Mouse (Mus musculus): Measurements from ENCODE around the gene Zfp715.
A peak's percentile ranks its signal among the peaks of the same experiment; 100 is the strongest.

The Zfp715 gene

GRCm38 (mm10) chr7:43313013-43313428 lies at the start of gene Zfp715:
TSS of gene Zfp715 (minus strand) at chr7:43313294.
- peak; percentile 97 for DNase-seq (ENCODE audit: low read depth)

- DNase-seq (ENCODE audit: low read depth): peak; percentile 35
Observed at GRCm38 (mm10) chr7:43362021-43362420, 48.9 kb upstream of the Zfp715 start.

- no peak for DNase-seq (ENCODE audit: low read depth)
Observed at GRCm38 (mm10) chr7:43361442-43361841, 48.3 kb upstream of the Zfp715 start.

GRCm38 (mm10) chr7:43358556-43358955 lies 45.5 kb upstream of the Zfp715 start:
- no peak for DNase-seq (ENCODE audit: low read depth)

DNA sequence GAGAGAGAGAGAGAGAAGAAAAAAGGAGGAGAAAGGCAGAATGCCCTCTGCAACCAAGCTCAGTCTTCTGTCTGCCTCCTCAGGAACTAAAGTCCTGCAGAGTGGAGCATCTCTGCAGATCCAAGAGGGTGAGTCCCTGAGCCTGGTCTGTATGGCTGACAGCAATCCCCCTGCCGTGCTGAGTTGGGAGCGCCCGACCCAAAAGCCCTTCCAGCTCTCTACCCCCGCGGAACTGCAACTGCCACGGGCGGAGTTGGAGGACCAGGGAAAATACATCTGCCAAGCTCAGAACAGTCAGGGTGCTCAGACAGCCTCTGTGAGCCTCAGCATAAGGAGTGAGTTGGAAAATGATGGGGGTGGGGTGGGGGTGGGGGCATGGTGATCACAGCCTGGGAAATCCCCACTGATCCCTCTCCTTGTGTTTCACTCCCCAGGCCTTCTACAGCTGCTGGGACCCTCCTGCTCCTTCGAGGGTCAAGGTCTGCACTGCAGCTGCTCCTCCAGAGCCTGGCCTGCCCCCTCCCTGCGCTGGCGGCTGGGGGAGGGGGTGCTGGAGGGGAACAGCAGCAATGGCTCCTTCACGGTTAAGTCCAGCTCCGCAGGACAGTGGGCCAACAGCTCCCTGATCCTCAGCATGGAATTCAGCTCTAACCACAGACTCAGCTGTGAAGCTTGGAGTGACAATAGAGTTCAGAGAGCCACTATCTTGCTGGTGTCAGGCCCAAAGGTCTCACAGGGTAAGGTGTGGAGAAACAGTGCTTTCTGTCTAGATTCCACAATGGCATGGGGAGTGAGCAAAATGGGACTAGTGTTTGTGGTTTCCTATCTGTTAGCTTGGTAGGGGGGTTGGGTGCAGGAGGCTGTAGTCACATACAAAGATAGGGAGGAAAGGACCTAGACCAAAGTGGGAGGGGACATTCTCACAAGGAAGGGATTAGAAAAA lies 42.1 kb upstream of the Zfp715 start:
- peak; percentile 16 for DNase-seq (ENCODE audit: low read depth)

GRCm38 (mm10) chr7:43353758-43354157 lies 40.7 kb upstream of the Zfp715 start:
- no peak for DNase-seq (ENCODE audit: low read depth)

DNA sequence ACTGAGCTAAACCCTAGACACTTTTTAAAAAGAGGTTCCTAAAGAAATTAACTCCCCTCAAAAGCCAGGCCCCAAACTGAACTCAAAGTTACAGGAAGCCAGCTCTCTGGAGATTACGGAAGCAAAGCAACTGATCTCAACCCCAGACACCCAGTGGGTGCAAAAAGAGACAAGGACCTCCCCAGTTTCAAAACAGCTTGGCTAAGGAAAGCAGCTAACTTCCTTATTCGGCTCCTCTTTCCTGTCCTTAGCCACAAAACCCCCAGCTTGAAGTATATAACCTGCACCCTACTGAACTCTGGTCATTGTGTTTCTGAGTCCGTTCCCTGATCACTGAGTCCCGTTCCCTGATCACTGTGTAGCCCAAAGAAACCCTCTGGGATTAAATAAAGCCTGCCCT lies 40.0 kb upstream of the Zfp715 start:
- peak; percentile 88 for DNase-seq (ENCODE audit: low read depth)

DNA sequence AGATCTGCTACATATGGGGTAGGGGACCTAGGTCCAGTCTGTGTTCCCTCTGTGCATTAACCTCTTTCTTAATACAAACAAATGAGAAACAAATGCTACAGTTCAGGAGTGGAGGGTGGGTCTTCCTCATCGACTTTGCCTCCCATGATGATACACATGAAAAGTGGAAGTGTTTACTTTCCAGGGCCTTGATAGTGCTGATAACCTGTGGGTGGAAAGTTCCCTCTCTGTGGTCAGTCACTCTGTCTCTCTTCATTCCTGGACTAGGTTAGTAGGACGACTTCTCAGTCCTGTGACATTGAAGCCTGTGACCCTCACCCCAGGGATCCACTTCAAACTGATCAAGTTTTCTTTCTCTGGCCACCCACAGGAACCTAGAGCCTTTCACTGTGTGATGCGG lies 38.1 kb upstream of the Zfp715 start, which contains the start of gene Siglecf:
Siglecf (plus strand) TSS at position 188 of the 400 bp plus-strand sequence.
- peak; percentile 47 for DNase-seq (ENCODE audit: low read depth)

DNA sequence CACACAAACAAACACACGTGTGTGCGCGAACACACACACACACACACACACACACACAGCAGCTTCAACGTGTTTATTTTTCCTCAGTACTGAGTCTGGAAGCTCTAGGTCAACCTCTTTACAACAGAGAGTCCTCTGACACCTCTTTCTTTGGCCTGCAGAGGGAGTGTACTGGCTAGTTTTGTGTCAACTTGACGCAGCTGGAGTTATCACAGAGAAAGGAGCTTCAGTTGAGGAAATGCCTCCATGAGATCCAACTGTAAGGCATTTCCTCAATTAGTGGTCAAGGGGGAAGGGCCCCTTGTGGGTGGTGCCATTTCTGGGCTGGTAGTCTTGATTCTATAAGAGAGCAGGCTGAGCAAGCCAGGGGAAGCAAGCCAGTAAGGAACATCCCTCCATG lies 36.5 kb upstream of the Zfp715 start:
- peak; percentile 78 for DNase-seq (ENCODE audit: low read depth)

DNA sequence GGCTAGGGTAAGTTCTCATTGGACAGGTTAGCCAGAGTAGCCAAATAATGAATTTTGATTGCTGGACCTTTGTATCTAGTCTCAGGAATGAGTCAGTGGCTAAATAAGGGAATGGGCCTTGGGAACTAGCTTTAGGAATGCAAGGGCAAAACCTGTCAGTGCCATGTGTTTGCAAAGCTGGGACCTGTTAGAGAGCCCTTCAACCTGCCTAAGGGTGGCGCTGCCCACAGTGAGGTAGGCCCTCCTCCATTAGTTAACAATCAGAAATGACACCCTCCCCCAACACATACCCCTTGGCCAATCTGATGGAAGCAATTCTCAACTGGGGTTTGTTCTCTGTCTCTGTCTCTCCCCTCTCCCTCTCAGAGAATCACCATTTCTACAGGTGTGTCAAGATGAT lies 33.5 kb upstream of the Zfp715 start:
- no peak for DNase-seq (ENCODE audit: low read depth)

DNA sequence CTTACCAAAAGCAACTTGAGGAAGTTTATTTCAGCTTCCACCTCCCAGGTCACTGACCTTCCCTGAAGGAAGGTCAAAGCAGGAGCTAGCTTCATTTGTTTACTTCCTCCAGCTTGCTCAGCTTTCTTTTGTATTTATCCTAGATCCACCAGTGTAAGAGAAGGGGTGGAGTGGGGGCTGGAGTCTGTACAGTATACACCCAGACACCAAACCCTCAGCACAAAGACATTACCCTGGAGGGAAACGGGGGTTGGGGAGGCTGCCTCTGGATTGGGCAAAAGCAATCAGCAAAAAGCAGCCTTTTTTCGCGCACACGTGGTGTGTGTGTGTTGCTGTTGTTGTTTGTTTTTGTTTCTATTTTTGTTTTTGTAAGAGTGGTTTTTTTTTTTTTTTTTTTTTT lies 33.1 kb upstream of the Zfp715 start:
- DNase-seq (ENCODE audit: low read depth): no peak

GRCm38 (mm10) chr7:43344491-43344890 lies 31.4 kb upstream of the Zfp715 start:
- no peak for DNase-seq (ENCODE audit: low read depth)

- DNase-seq (ENCODE audit: low read depth): no peak
Observed at GRCm38 (mm10) chr7:43344020-43344419, 30.9 kb upstream of the Zfp715 start.

- peak; percentile 53 for DNase-seq (ENCODE audit: low read depth)
Observed at GRCm38 (mm10) chr7:43343191-43343590, 30.1 kb upstream of the Zfp715 start.

- no peak for DNase-seq (ENCODE audit: low read depth)
Observed at GRCm38 (mm10) chr7:43340771-43341170, 27.7 kb upstream of the Zfp715 start.

GRCm38 (mm10) chr7:43333899-43334298 lies 20.8 kb upstream of the Zfp715 start:
- DNase-seq (ENCODE audit: low read depth): no peak

DNA sequence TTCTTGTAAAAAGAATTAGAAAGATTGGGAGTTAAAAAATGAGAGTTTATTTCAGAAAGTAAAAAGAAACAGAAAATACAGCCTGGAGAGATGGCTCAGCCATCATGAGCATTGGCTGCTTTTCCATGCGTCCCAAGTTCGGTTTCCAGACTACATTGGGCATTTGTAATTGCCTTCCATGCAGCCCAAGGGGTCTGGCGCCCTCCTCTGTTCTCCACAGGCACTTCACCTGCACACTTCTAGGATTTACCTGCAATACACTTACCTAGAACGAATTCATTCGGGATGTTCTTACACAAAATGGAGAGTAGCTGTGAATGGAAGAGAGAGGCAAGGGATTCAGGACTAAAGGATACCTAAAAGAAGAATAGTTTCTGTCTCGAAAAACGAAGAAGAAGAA lies 20.1 kb upstream of the Zfp715 start:
- peak; percentile 56 for DNase-seq (ENCODE audit: low read depth)

DNA sequence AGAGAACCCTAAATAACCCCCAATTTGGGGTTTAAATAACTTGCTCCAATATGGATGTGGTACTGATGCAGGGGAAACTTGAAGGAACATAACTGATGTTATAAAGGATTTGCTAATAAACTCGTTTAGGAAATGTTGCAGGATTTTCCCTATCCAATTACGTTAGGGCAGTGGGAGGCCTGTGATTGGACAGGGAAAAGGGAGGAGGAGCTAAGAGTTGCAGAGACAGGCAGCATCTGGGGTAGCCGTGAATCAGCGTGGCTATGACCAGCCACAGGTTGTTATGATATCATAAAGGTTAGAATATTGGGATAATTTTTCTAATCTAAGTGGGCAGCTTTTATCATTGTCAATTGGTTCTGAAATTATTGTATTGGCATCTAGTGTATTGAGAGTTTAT lies 15.0 kb upstream of the Zfp715 start:
- DNase-seq (ENCODE audit: low read depth): no peak

- DNase-seq (ENCODE audit: low read depth): no peak
Observed at GRCm38 (mm10) chr7:43326223-43326780, 13.2 kb upstream of the Zfp715 start.

- DNase-seq (ENCODE audit: low read depth): no peak
Observed at GRCm38 (mm10) chr7:43312386-43313012, 595 bp downstream of the Zfp715 start.

- no peak for DNase-seq (ENCODE audit: low read depth)
Observed at GRCm38 (mm10) chr7:43311632-43312031, 1.5 kb downstream of the Zfp715 start.

DNA sequence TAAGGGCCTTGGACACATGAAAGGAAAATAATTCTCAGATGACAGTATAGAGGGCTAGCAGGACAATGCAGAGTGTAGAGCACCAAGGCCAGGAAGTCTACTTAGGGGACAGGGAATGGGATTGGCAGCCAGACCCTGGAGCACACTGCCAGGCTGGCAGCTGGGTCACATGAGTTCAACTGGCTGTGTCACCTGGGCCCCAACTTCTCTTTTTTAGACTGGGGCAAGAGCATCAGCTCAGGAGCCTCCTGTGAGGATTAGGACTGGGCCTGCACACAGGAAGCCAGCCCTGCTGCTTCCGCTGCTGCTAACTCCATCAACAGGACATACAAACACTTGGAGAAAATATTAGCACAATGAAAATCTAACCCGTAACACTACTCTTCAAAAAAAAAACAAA lies 4.0 kb downstream of the Zfp715 start:
- no peak for DNase-seq (ENCODE audit: low read depth)

DNA sequence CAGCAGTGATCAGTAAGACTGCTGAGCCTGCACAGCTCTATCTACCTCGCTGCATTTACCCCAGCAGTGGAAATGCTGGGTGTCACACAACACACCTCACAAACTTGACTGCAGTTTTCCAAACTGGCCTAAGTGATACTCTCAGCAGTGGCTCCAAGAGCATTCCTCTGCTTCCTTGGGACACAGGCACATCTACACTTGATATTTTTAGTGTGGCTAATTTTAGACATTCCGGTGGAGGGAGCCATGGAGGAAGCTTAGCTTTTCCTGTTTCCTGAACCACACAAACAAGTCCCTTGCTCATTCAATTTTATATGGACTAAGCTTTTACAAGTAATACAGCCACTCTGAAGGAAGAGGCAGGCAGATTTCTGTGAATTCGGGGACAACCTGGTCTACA lies 7.9 kb downstream of the Zfp715 start:
- DNase-seq (ENCODE audit: low read depth): peak; percentile 43
